Mouse (Mus musculus): ENCODE measurements around the gene Nfia. TPM values are rescaled to one million over a fixed set of nuclear protein-coding genes. Genes with fewer than 3 reads are reported as not detected.

Nfia gene
- polyA plus RNA-seq, 1 experiment: 8.1 TPM

- no peak for TF ChIP-seq POLR2A (IDR thresholded peaks at IDR 0.05; ENCODE audit: borderline replicate concordance, low read depth, low read length)
- no peak for TF ChIP-seq CTCF (IDR thresholded peaks at IDR 0.05; ENCODE audit: low read depth, low read length)
- Histone ChIP-seq H3K4me3 (ENCODE audit: insufficient read depth, low read length) (no peak overlapping the region), H3K4me1 (ENCODE audit: control insufficient read depth, insufficient read depth, low read length) (peaks cover 18% of the 10 kb centered on the region), H3K27ac (ENCODE audit: insufficient read depth, low read depth, low read length) (no peak overlapping the region)
These were observed 139.6 kb downstream of the Nfia start for GRCm38 (mm10) chr4:97912155-97912554.

GRCm38 (mm10) chr4:97912560-97912959 is 140.0 kb downstream of the Nfia start:
- no peak overlapping the region for H3K4me3 ChIP-seq (ENCODE audit: insufficient read depth, low read length)
- TF ChIP-seq POLR2A (IDR thresholded peaks at IDR 0.05; ENCODE audit: borderline replicate concordance, low read depth, low read length) (no peak), CTCF (IDR thresholded peaks at IDR 0.05; ENCODE audit: low read depth, low read length) (no peak)

DNA sequence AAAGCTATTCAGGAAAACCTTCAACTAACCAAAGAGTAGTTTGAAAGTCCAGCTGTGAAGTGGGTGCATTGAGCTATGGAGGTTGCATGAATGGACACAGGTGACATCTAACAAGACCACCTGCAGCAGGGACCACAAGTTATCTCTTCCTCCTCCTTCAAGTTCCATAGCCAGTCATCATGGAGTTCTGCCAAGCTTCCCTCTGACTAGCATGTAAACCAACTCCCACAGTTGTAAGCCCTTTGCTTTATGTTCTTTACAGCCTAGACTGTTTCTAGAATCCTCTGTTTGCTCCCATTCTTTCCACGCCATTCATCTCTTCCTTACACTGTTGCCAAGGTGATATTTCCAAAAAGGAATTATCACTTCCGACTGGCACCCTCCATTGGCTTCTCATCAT is 141.8 kb downstream of the Nfia start:
- Histone ChIP-seq H3K4me1 (ENCODE audit: control insufficient read depth, insufficient read depth, low read length) (peaks cover 13% of the 10 kb centered on the region), H3K4me3 (ENCODE audit: insufficient read depth, low read length) (no peak overlapping the region), H3K27ac (ENCODE audit: insufficient read depth, low read depth, low read length) (no peak overlapping the region)
- no peak for TF ChIP-seq CTCF (IDR thresholded peaks at IDR 0.05; ENCODE audit: low read depth, low read length)
- no peak for TF ChIP-seq POLR2A (IDR thresholded peaks at IDR 0.05; ENCODE audit: borderline replicate concordance, low read depth, low read length)

More at GRCm38 (mm10) chr4:97912560-97912959, 140.0 kb downstream of the Nfia start:
- Histone ChIP-seq H3K27ac (ENCODE audit: insufficient read depth, low read depth, low read length) (no peak overlapping the region), H3K4me1 (ENCODE audit: control insufficient read depth, insufficient read depth, low read length) (peaks cover 18% of the 10 kb centered on the region)

GRCm38 (mm10) chr4:97914761-97915160 is 142.2 kb downstream of the Nfia start:
- no peak overlapping the region for H3K4me3 ChIP-seq (ENCODE audit: insufficient read depth, low read length)
- TF ChIP-seq POLR2A (IDR thresholded peaks at IDR 0.05; ENCODE audit: borderline replicate concordance, low read depth, low read length) (no peak), CTCF (IDR thresholded peaks at IDR 0.05; ENCODE audit: low read depth, low read length) (no peak)

GRCm38 (mm10) chr4:97917568-97917967 is 145.0 kb downstream of the Nfia start:
- Histone ChIP-seq H3K4me3 (ENCODE audit: insufficient read depth, low read length) (no peak overlapping the region), H3K27ac (ENCODE audit: insufficient read depth, low read depth, low read length) (no peak overlapping the region), H3K4me1 (ENCODE audit: control insufficient read depth, insufficient read depth, low read length) (peaks cover 6% of the 10 kb centered on the region)
- TF ChIP-seq CTCF (IDR thresholded peaks at IDR 0.05; ENCODE audit: low read depth, low read length): no peak
- no peak for TF ChIP-seq POLR2A (IDR thresholded peaks at IDR 0.05; ENCODE audit: borderline replicate concordance, low read depth, low read length)

More at GRCm38 (mm10) chr4:97914761-97915160, 142.2 kb downstream of the Nfia start:
- Histone ChIP-seq H3K27ac (ENCODE audit: insufficient read depth, low read depth, low read length) (no peak overlapping the region), H3K4me1 (ENCODE audit: control insufficient read depth, insufficient read depth, low read length) (peaks cover 13% of the 10 kb centered on the region)

GRCm38 (mm10) chr4:97918675-97919074 is 146.1 kb downstream of the Nfia start:
- peaks cover 9% of the 10 kb centered on the region for H3K4me1 ChIP-seq (ENCODE audit: control insufficient read depth, insufficient read depth, low read length)
- TF ChIP-seq CTCF (IDR thresholded peaks at IDR 0.05; ENCODE audit: low read depth, low read length): no peak
- H3K4me3 ChIP-seq (ENCODE audit: insufficient read depth, low read length): no peak overlapping the region
- no peak overlapping the region for H3K27ac ChIP-seq (ENCODE audit: insufficient read depth, low read depth, low read length)

DNA sequence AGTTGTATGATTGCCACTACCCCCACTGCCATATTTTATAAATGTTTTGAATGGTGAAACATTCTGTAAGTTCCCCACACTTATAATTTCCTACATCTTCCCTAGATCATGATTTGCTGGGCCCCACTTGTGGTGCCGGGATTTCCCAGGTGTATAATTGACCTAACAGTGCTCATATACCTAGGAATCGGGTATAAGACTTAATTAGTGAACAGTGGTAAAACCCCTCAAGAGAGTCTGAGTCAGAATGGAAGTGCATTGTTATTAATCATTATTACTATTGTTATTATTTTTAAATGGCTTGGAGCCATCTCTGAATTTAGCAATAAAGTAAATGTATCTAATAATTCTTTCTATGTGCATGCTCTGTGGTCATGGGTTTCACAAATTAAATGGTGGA is 147.2 kb downstream of the Nfia start:
- Histone ChIP-seq H3K4me1 (ENCODE audit: control insufficient read depth, insufficient read depth, low read length) (peaks cover 13% of the 10 kb centered on the region), H3K27ac (ENCODE audit: insufficient read depth, low read depth, low read length) (no peak overlapping the region), H3K4me3 (ENCODE audit: insufficient read depth, low read length) (no peak overlapping the region)
- TF ChIP-seq CTCF (IDR thresholded peaks at IDR 0.05; ENCODE audit: low read depth, low read length): no peak
- no peak for TF ChIP-seq POLR2A (IDR thresholded peaks at IDR 0.05; ENCODE audit: borderline replicate concordance, low read depth, low read length)

DNA sequence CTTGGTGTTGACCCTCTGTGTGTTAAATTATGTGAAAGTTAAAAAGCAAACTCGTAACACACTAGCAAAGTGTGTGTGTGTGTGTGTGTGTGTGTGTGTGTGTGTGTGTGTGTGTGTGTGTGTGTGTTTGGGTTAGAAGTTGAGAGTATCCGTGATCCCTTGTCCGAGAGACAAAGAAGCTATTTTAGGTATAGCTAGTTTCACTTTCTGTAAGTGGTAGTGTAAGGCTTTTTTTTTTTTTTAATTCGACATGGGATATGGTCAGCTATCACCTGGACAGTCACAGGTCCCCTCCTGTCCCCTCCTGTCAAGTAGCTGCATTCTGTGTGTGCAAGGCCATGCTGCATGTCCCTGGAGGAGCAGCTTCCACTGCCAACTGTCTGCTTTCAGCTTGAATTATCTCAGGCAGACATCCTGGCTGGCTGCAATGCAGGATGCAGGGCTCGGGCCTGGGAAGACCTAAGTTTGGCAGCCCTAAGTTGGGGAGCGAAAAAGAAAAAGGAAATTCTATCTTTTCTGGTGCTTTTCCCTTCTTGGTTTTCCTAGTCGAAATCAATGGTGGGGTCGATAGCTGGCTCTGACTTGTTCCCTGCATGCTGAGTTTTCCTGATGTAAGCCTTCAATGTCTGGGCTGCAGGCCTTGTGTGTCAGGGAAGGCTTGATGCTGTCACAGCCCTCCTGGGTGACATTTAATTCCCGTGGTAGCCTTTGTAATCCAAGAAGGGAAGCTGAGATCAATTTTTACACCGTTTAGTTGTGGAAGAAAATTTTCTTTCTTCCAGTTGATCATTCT is 147.9 kb downstream of the Nfia start:
- H3K4me3 ChIP-seq (ENCODE audit: insufficient read depth, low read length): no peak overlapping the region
- peaks cover 13% of the 10 kb centered on the region for H3K4me1 ChIP-seq (ENCODE audit: control insufficient read depth, insufficient read depth, low read length)
- H3K27ac ChIP-seq (ENCODE audit: insufficient read depth, low read depth, low read length): no peak overlapping the region
- TF ChIP-seq CTCF (IDR thresholded peaks at IDR 0.05; ENCODE audit: low read depth, low read length): no peak
- no peak for TF ChIP-seq POLR2A (IDR thresholded peaks at IDR 0.05; ENCODE audit: borderline replicate concordance, low read depth, low read length)

DNA sequence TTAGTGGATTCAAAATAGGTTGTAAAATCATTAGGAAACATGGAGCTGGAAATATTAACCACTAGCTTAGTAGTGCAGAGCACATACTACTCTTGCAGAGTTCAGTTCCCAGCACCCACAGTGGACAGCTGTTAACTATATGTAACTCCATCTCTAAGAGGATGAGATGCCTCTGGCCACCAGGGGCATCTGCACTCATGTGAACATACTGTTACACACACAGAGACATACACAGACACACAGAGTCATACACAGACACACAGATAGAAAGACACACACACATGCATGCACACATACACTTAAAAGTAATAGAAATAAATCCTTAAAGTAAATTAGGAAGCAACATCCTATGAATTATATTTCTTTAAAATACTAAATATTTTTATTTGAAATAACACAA is 149.1 kb downstream of the Nfia start:
- no peak overlapping the region for H3K27ac ChIP-seq (ENCODE audit: insufficient read depth, low read depth, low read length)
- TF ChIP-seq CTCF (IDR thresholded peaks at IDR 0.05; ENCODE audit: low read depth, low read length) (no peak), POLR2A (IDR thresholded peaks at IDR 0.05; ENCODE audit: borderline replicate concordance, low read depth, low read length) (no peak)

DNA sequence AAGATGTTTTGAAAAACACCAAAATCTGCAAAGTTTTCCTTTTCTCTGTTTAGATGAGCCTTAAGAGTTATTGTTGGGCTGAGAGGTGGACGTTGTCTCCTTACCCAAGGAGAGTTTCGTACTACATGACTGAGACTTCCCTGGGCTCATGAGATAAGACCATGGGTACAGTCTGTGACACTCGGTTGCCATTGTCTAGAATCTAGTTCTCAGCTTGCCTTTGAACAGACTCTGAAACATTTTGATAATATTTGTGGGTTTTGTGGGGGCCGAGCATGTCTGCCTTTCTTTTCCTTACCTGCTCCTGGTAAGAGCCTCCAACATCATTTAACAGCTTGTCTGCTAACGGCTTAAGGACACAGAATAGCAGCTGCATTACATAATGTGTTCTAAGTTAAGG is 150.7 kb downstream of the Nfia start:
- no peak overlapping the region for H3K27ac ChIP-seq (ENCODE audit: insufficient read depth, low read depth, low read length)
- H3K4me1 ChIP-seq (ENCODE audit: control insufficient read depth, insufficient read depth, low read length): peaks cover 16% of the 10 kb centered on the region
- TF ChIP-seq CTCF (IDR thresholded peaks at IDR 0.05; ENCODE audit: low read depth, low read length) (no peak), POLR2A (IDR thresholded peaks at IDR 0.05; ENCODE audit: borderline replicate concordance, low read depth, low read length) (no peak)
- no peak overlapping the region for H3K4me3 ChIP-seq (ENCODE audit: insufficient read depth, low read length)

More for the DNA sequence above, 149.1 kb downstream of the Nfia start:
- no peak overlapping the region for H3K4me3 ChIP-seq (ENCODE audit: insufficient read depth, low read length)
- H3K4me1 ChIP-seq (ENCODE audit: control insufficient read depth, insufficient read depth, low read length): peaks cover 12% of the 10 kb centered on the region

Measured in bone marrow macrophage, adult 2 months (primary cell).